Mouse (Mus musculus) c-Kit-negative CD71-positive TER-119-positive erythroid progenitor cells, embryonic 14.5 days (primary cell): ENCODE measurements around the gene Irf2.
A peak's percentile ranks its signal among the peaks of the same experiment; 100 is the strongest.

Experiments used
- DNase-seq: peaks from one replicate; pipeline ENCODE4 v3.0.0-alpha.2; 2013; ENCODE audit warnings: low read depth, low spot score

The Irf2 gene

GRCm38 (mm10) chr8:46739003-46739949 is at the start of gene Irf2:
Gene Irf2 (plus strand): TSS chr8:46739732.
- no peak for DNase-seq

GRCm38 (mm10) chr8:46690111-46690510 is 49.4 kb upstream of the Irf2 start:
- no peak for DNase-seq

GRCm38 (mm10) chr8:46690581-46690980 is 49.0 kb upstream of the Irf2 start:
- no peak for DNase-seq

GRCm38 (mm10) chr8:46691360-46691759 is 48.2 kb upstream of the Irf2 start:
- DNase-seq, result no peak

GRCm38 (mm10) chr8:46696256-46697041 is 43.1 kb upstream of the Irf2 start:
- DNase-seq, result no peak

- DNase-seq, result no peak
Measured at GRCm38 (mm10) chr8:46697566-46697965, 42.0 kb upstream of the Irf2 start.

- no peak for DNase-seq
Measured at GRCm38 (mm10) chr8:46698162-46698561, 41.4 kb upstream of the Irf2 start.

- DNase-seq, result no peak
Measured at GRCm38 (mm10) chr8:46705145-46705544, 34.4 kb upstream of the Irf2 start.

GRCm38 (mm10) chr8:46706730-46707129 is 32.8 kb upstream of the Irf2 start:
- no peak for DNase-seq

- no peak for DNase-seq
Measured at GRCm38 (mm10) chr8:46709302-46709701, 30.2 kb upstream of the Irf2 start.

GRCm38 (mm10) chr8:46710289-46710688 is 29.2 kb upstream of the Irf2 start:
- DNase-seq, result no peak

- DNase-seq, result no peak
Measured at GRCm38 (mm10) chr8:46711496-46711895, 28.0 kb upstream of the Irf2 start.

GRCm38 (mm10) chr8:46713178-46713577 is 26.4 kb upstream of the Irf2 start:
- no peak for DNase-seq

GRCm38 (mm10) chr8:46713844-46714243 is 25.7 kb upstream of the Irf2 start:
- DNase-seq, result no peak

GRCm38 (mm10) chr8:46714400-46714799 is 25.1 kb upstream of the Irf2 start:
- DNase-seq, result no peak

- DNase-seq, result no peak
Measured at GRCm38 (mm10) chr8:46716477-46716876, 23.1 kb upstream of the Irf2 start.

- no peak for DNase-seq
Measured at GRCm38 (mm10) chr8:46717170-46717569, 22.4 kb upstream of the Irf2 start.

GRCm38 (mm10) chr8:46718301-46718700 is 21.2 kb upstream of the Irf2 start:
- no peak for DNase-seq

GRCm38 (mm10) chr8:46718747-46719146 is 20.8 kb upstream of the Irf2 start:
- no peak for DNase-seq

GRCm38 (mm10) chr8:46720656-46721055 is 18.9 kb upstream of the Irf2 start:
- no peak for DNase-seq

- DNase-seq, result peak; percentile 17
Measured at GRCm38 (mm10) chr8:46721065-46721845, 18.3 kb upstream of the Irf2 start.

GRCm38 (mm10) chr8:46722536-46722935 is 17.0 kb upstream of the Irf2 start:
- DNase-seq, result no peak
